Mouse (Mus musculus): ENCODE results near the gene Tagln2. TPM values are rescaled to one million over a fixed set of nuclear protein-coding genes. Genes with fewer than 3 reads are reported as not detected.

The Tagln2 gene
- polyA plus RNA-seq, 1 experiment from 2014 or later, result 662 TPM

DNA sequence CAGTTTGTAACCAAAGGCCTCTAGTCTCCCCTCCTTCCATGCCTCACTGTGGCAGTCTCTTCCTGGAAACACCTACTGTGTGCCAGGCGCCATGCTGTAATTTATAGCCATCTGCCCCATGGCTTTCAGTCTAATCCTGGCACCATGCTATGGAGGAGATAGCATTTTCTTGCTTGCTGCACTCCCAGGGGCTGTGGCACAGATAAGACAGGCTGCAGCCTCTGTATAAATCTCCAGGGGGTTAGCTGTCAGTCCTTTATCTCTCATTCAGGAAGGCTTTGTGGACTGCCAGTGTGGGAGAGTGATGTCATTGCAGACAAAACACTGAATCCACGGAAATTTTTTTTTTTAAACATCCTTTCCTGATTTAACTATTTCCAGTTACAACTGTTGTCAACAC, 8.3 kb downstream of the Tagln2 start:
- Histone ChIP-seq H3K27ac (ENCODE audit: low read length) (no peak overlapping the region; the same call in 1 of the 2 replicates), H3K9ac (ENCODE audit: low read length) (no peak overlapping the region), H3K4me2 (ENCODE audit: low read depth, low read length) (no peak overlapping the region), H3K4me3 (ENCODE audit: low read length) (no peak overlapping the region), H3K27me3 (ENCODE audit: control insufficient read depth, insufficient read depth, low read depth, low read length) (no peaks in the 10 kb centered on the region), H3K9me3 (ENCODE audit: control insufficient read depth, low read length) (no peaks in the 10 kb centered on the region), H3K36me3 (ENCODE audit: control insufficient read depth, insufficient read depth, low read length) (peaks cover 38% of the 10 kb centered on the region), H3K4me1 (replicated peaks; ENCODE audit: control insufficient read depth, insufficient read depth, low read length) (peaks cover 49% of the 10 kb centered on the region)
- 37% methylated on average over 2 of the region's 2 CpGs for WGBS
- no peak for ATAC-seq (ENCODE audit: low read depth)

DNA sequence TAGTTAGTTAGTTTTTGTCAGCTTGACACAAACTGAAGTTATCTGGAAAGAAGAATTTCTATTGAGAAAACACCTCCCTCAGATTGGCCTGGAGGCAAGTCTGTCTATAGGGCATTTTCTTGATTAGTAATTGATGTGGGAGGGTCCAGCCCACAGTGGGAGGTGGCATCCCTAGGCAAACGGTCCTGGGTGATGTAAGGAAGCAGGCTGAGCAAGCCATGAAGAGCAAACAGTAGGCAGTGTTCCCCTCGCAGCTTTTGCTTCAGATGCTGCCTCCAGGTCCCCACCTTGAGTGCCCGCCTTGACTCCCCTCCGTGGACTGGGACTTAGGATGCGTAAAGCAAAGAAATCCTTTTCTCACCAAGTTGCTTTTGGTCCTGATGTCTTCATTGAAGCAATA, 9.4 kb downstream of the Tagln2 start:
- Histone ChIP-seq H3K27ac (ENCODE audit: low read length) (peak overlapping the region; percentile 91), H3K4me2 (ENCODE audit: low read depth, low read length) (no peak overlapping the region), H3K9ac (ENCODE audit: low read length) (no peak overlapping the region), H3K9me3 (ENCODE audit: control insufficient read depth, low read length) (no peaks in the 10 kb centered on the region), H3K27me3 (ENCODE audit: control insufficient read depth, insufficient read depth, low read depth, low read length) (no peaks in the 10 kb centered on the region), H3K36me3 (ENCODE audit: control insufficient read depth, insufficient read depth, low read length) (peaks cover 38% of the 10 kb centered on the region), H3K4me1 (replicated peaks; ENCODE audit: control insufficient read depth, insufficient read depth, low read length) (peaks cover 50% of the 10 kb centered on the region), H3K4me3 (ENCODE audit: low read length) (no peak overlapping the region)
- 53% methylated on average over 5 of the region's 5 CpGs for WGBS
- ATAC-seq (ENCODE audit: low read depth), result no peak

DNA sequence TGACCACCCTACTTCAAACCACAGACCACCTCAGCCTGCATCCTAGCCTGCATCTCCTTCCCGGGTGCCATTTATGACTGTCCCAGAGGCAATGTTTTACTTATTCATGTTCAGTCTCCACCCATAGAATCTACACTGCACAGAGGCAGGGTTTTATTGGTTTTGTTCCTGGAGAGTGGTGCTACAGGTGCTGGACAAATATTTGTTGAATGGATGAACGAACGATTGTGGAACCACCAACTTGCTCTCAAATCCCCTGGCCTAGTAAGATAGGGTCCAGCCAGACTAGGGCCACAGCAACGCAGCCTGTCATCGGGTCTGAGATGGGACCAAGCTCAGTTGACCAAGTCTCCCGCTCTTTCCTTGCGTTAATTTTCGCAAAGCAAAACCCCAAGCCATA, 10.1 kb downstream of the Tagln2 start:
- peak overlapping the region; percentile 91 for H3K27ac ChIP-seq (ENCODE audit: low read length)
- no peak overlapping the region for H3K4me3 ChIP-seq (ENCODE audit: low read length)
- H3K4me1 ChIP-seq (replicated peaks; ENCODE audit: control insufficient read depth, insufficient read depth, low read length), result peaks cover 49% of the 10 kb centered on the region
- H3K9me3 ChIP-seq (ENCODE audit: control insufficient read depth, low read length), result no peaks in the 10 kb centered on the region
- H3K4me2 ChIP-seq (ENCODE audit: low read depth, low read length), result peak overlapping the region; percentile 43
- peaks cover 36% of the 10 kb centered on the region for H3K36me3 ChIP-seq (ENCODE audit: control insufficient read depth, insufficient read depth, low read length)
- no peaks in the 10 kb centered on the region for H3K27me3 ChIP-seq (ENCODE audit: control insufficient read depth, insufficient read depth, low read depth, low read length)
- peak; percentile 44 for ATAC-seq (ENCODE audit: low read depth)
- H3K9ac ChIP-seq (ENCODE audit: low read length), result no peak overlapping the region
- 36% methylated on average over 8 of the region's 8 CpGs for WGBS

DNA sequence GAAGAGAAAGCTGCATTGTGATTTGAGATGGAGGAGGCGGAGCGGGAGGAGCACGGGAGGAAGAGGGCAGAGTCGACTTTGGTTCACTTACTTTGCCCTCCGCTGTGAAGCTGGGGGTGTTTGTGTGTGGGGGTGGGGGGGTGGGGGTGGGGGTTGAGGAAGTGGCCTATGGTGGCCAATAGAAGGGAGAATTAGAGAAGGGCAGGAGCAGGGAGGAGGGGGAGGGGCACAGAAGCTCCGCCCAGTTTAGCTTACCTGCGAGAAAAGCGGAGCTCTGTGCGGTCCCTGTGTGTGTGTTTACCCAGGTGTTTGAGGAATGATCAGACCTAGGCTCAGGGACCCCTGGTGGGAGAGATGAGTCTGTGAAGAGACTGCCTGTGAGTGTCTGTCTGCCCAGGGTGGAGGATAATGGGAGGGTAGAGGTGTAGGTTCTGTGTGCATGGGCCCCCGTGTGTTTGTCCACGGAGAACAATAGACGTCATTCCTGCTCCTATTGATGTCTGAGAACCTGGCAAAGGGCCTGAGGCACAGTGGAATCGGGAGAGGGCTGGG, 10.7 kb downstream of the Tagln2 start:
- Histone ChIP-seq H3K4me3 (ENCODE audit: low read length) (no peak overlapping the region), H3K9ac (ENCODE audit: low read length) (peak overlapping the region; percentile 42), H3K27me3 (ENCODE audit: control insufficient read depth, insufficient read depth, low read depth, low read length) (no peaks in the 10 kb centered on the region), H3K9me3 (ENCODE audit: control insufficient read depth, low read length) (no peaks in the 10 kb centered on the region), H3K27ac (ENCODE audit: low read length) (peak overlapping the region; percentile 91), H3K4me2 (ENCODE audit: low read depth, low read length) (peak overlapping the region; percentile 43), H3K36me3 (ENCODE audit: control insufficient read depth, insufficient read depth, low read length) (peaks cover 30% of the 10 kb centered on the region), H3K4me1 (replicated peaks; ENCODE audit: control insufficient read depth, insufficient read depth, low read length) (peaks cover 49% of the 10 kb centered on the region)
- WGBS, result 29% methylated on average over 13 of the region's 13 CpGs
- ATAC-seq (ENCODE audit: low read depth), result peak; percentile 29

DNA sequence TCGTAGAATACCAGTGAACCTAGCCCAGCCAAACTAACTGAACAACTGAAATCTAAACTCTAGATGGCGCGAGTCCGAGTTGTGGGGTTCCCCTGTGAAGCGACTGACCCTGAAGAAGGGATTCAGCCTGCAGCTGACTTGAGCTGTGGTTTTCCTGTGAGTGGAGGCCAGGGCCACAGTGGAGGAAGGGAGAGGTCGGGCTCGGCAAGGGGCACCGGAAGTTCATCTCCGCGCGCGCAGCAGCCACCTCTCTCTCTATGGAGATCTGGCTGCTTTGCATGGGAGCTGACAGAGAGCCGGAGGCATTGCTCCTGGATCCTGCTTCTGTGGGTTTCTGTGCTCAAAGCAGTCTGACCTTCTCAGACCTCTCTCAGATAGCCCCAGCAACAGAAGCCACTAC, 13.1 kb downstream of the Tagln2 start:
- WGBS, result 14% methylated on average over 13 of the region's 13 CpGs
- peaks cover 4% of the 10 kb centered on the region for H3K9me3 ChIP-seq (ENCODE audit: control insufficient read depth, low read length)
- H3K4me3 ChIP-seq (ENCODE audit: low read length), result no peak overlapping the region
- peak; percentile 34; the same call in 1 of the 2 replicates for ATAC-seq (ENCODE audit: low read depth)
- peaks cover 11% of the 10 kb centered on the region for H3K36me3 ChIP-seq (ENCODE audit: control insufficient read depth, insufficient read depth, low read length)
- peak overlapping the region; percentile 1; the same call in 1 of the 2 replicates for H3K4me2 ChIP-seq (ENCODE audit: low read depth, low read length)
- peak overlapping the region; percentile 70 for H3K27ac ChIP-seq (ENCODE audit: low read length)
- peaks cover 39% of the 10 kb centered on the region for H3K4me1 ChIP-seq (replicated peaks; ENCODE audit: control insufficient read depth, insufficient read depth, low read length)
- H3K9ac ChIP-seq (ENCODE audit: low read length), result no peak overlapping the region
- H3K27me3 ChIP-seq (ENCODE audit: control insufficient read depth, insufficient read depth, low read depth, low read length), result no peaks in the 10 kb centered on the region

DNA sequence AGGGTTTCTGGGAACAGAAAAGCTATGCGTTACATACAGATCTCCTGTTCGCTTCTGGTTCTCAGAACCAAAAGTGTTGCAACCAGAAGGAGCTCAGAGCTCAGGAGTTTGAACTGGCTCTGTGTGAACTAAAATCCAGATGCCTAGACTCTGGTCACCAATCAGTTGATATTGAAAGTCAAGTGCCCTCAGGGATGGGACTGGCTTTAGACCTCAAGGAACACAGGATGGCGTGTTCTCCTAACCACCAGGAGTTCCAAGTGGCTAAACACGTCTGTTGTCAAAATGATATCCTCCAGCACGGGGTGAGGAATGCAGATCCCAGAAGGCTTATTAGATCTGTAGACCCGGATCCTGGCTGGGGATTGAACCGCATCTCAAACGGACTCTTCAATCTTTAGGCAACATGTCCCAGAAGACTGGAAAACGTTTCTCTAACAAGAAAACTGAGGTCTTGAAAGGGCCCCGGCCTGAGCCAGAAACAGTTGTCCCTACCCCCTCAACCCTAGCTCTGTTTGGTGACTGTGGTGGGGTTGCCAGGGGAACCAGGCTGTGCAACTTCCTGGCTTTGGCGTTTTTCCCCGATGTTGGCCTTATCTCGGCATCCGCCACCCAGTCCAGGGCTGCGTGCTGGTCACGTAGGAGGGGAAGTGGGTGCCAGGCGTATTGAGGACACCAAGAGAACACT, 13.8 kb downstream of the Tagln2 start:
- peak overlapping the region; percentile 70 for H3K27ac ChIP-seq (ENCODE audit: low read length)
- H3K4me2 ChIP-seq (ENCODE audit: low read depth, low read length), result peak overlapping the region; percentile 1
- peak; percentile 77 for ATAC-seq (ENCODE audit: low read depth)
- no peaks in the 10 kb centered on the region for H3K27me3 ChIP-seq (ENCODE audit: control insufficient read depth, insufficient read depth, low read depth, low read length)
- H3K4me3 ChIP-seq (ENCODE audit: low read length), result no peak overlapping the region
- WGBS, result 33% methylated on average over 17 of the region's 17 CpGs
- peaks cover 37% of the 10 kb centered on the region for H3K4me1 ChIP-seq (replicated peaks; ENCODE audit: control insufficient read depth, insufficient read depth, low read length)
- H3K9ac ChIP-seq (ENCODE audit: low read length), result peak overlapping the region; percentile 34; the same call in 1 of the 2 replicates
- peaks cover 6% of the 10 kb centered on the region for H3K9me3 ChIP-seq (ENCODE audit: control insufficient read depth, low read length)
- peaks cover 4% of the 10 kb centered on the region for H3K36me3 ChIP-seq (ENCODE audit: control insufficient read depth, insufficient read depth, low read length)

DNA sequence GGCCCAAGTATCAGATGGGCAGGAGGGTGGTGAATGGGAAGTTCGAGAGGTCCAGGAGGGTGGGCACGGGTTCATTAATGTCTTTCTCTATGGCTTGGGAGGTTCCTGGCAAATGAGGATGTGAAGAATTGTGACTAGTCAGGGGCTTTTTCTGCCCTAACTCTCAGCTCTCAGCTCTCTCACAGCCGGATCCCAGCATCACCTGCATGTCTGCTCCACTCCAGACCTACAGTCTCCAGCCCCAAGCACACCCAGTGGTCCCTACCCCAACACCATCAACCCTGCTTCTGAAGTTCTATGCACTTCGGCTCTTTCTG, 14.3 kb downstream of the Tagln2 start:
- H3K9ac ChIP-seq (ENCODE audit: low read length), result 0 out of 2 replicates have a peak overlapping the region, but pooled peaks have one; percentile 34
- peak overlapping the region; percentile 1 for H3K4me2 ChIP-seq (ENCODE audit: low read depth, low read length)
- peaks cover 6% of the 10 kb centered on the region for H3K9me3 ChIP-seq (ENCODE audit: control insufficient read depth, low read length)
- H3K27ac ChIP-seq (ENCODE audit: low read length), result peak overlapping the region; percentile 70
- ATAC-seq (ENCODE audit: low read depth), result no peak
- peaks cover 37% of the 10 kb centered on the region for H3K4me1 ChIP-seq (replicated peaks; ENCODE audit: control insufficient read depth, insufficient read depth, low read length)
- no peaks in the 10 kb centered on the region for H3K27me3 ChIP-seq (ENCODE audit: control insufficient read depth, insufficient read depth, low read depth, low read length)
- H3K36me3 ChIP-seq (ENCODE audit: control insufficient read depth, insufficient read depth, low read length), result no peaks in the 10 kb centered on the region
- H3K4me3 ChIP-seq (ENCODE audit: low read length), result no peak overlapping the region
- 46% methylated on average over 4 of the region's 4 CpGs for WGBS

DNA sequence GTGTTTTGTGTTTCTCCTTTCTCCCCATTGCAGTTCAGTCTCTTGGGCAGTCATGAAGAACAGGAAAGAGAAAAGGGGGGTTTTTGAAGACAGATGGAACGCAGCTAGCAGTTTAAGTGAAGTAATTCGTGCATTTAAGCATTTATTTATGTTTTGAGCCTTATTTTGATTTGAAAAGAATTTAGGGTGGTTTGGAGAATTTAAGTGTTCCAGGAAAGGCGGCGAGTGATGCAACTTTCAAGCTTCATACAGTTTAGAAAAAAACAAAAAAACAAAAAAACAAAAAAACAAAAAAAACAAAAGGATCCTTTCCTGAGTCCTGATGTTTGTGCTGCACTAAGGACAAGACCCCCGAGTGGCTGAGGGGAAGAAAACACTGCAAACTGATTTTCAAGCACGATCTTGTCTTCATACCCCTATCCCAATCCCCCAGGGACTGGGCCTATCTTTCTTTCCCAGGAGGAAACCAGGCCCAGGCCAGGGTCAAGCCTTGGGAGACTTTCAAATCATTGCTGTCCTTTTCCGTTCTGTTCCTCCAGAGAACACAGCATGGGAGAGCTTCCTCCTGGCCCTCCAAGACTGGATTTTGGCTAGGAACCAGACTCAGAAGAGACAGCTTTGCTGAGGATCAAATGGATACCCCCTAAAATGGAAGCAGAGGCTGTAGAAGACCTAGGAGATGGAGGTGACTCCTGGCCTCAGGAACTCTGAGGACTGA, 14.9 kb downstream of the Tagln2 start:
- H3K4me2 ChIP-seq (ENCODE audit: low read depth, low read length), result no peak overlapping the region
- peak overlapping the region; percentile 70 for H3K27ac ChIP-seq (ENCODE audit: low read length)
- H3K9me3 ChIP-seq (ENCODE audit: control insufficient read depth, low read length), result peaks cover 6% of the 10 kb centered on the region
- ATAC-seq (ENCODE audit: low read depth), result no peak
- WGBS, result 58% methylated on average over 7 of the region's 7 CpGs
- H3K4me1 ChIP-seq (replicated peaks; ENCODE audit: control insufficient read depth, insufficient read depth, low read length), result peaks cover 41% of the 10 kb centered on the region
- H3K9ac ChIP-seq (ENCODE audit: low read length), result 0 out of 2 replicates have a peak overlapping the region, but pooled peaks have one; percentile 34
- no peaks in the 10 kb centered on the region for H3K27me3 ChIP-seq (ENCODE audit: control insufficient read depth, insufficient read depth, low read depth, low read length)
- no peak overlapping the region for H3K4me3 ChIP-seq (ENCODE audit: low read length)
- no peaks in the 10 kb centered on the region for H3K36me3 ChIP-seq (ENCODE audit: control insufficient read depth, insufficient read depth, low read length)

DNA sequence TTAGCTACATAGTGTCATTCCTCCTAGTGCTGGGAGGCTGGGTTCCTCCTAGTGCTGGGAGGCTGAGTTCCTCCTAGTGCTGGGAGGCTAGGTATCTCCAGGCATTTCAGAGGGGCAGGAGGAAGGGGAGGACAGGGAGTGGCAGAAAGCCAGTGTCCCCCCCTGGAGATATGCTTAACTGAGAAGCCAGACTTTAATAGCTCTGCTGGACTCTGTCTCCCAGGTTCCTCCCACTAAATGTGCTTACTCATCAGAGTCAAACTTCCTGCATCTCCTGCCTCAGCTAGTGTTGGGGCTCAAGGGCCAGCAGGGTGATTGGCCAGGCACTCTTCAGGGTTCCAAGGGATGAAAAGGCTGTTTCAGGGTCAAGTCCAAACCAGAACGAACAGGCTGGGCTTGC, 15.5 kb downstream of the Tagln2 start:
- no peak for ATAC-seq (ENCODE audit: low read depth)
- H3K36me3 ChIP-seq (ENCODE audit: control insufficient read depth, insufficient read depth, low read length), result no peaks in the 10 kb centered on the region
- H3K4me1 ChIP-seq (replicated peaks; ENCODE audit: control insufficient read depth, insufficient read depth, low read length), result peaks cover 47% of the 10 kb centered on the region
- no peak overlapping the region for H3K4me2 ChIP-seq (ENCODE audit: low read depth, low read length)
- peak overlapping the region; percentile 70 for H3K27ac ChIP-seq (ENCODE audit: low read length)
- no peak overlapping the region for H3K9ac ChIP-seq (ENCODE audit: low read length)
- H3K9me3 ChIP-seq (ENCODE audit: control insufficient read depth, low read length), result peaks cover 6% of the 10 kb centered on the region
- WGBS, result 48% methylated on average over 1 of the region's 1 CpGs
- H3K27me3 ChIP-seq (ENCODE audit: control insufficient read depth, insufficient read depth, low read depth, low read length), result no peaks in the 10 kb centered on the region
- H3K4me3 ChIP-seq (ENCODE audit: low read length), result no peak overlapping the region

All from lung, embryonic 16.5 days (tissue).